In the genomic region with DNA sequence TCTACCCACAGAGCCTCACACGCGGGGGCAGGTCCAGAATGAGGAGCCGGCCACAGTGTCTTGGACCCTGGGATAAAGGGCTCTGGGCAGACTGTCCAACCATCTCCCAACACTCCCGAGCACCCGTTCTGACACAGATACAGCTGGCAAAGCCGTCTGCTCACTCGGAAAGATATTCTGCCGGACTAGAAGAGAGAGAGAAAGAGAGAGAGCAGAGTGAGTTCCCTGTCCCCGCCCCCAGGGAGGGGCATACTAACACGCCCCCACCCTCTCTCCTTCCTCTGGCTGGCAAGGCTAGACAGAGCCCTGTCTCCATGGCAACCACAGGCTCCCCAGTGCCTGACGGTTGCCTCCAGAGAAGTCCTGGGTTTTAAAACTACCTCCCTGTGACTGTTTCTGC, we compare ENCODE assay signal across 7 mouse cellular contexts. TPM values are rescaled to one million over a fixed set of nuclear protein-coding genes. Genes with fewer than 3 reads are reported as not detected.
DNase-seq lines count a peak whose midpoint lies in the region; ATAC-seq lines count a peak whose summit lies in the region.

No protein-coding gene starts in this region.

- H3K4me3 ChIP-seq in embryonic facial prominence, embryonic 10.5 days = peak overlapping the region; percentile 48
- peak overlapping the region; percentile 42 for H3K4me3 ChIP-seq in limb, embryonic 10.5 days
- peak overlapping the region; percentile 2; the same call in 1 of the 2 replicates for H3K4me3 ChIP-seq in midbrain, embryonic 11.5 days (ENCODE audit: low read depth, low read length)

- H3K27ac ChIP-seq in embryonic facial prominence, embryonic 10.5 days (replicated peaks) = peak overlapping the region; percentile 88
- H3K27ac ChIP-seq in limb, embryonic 10.5 days = peak overlapping the region; percentile 91
- H3K27ac ChIP-seq in midbrain, embryonic 11.5 days (ENCODE audit: low read depth, low read length) = peak overlapping the region; percentile 35; the same call in 1 of the 2 replicates

- no peaks in the 10 kb centered on the region for H3K36me3 ChIP-seq in embryonic facial prominence, embryonic 10.5 days (replicated peaks)
- H3K36me3 ChIP-seq in limb, embryonic 10.5 days = no peaks in the 10 kb centered on the region
- no peaks in the 10 kb centered on the region for H3K36me3 ChIP-seq in midbrain, embryonic 11.5 days (ENCODE audit: control insufficient read depth, insufficient read depth, low read length)

- DNase-seq in adrenal gland, adult 2 months = peak; percentile 89
- peak; percentile 89 for DNase-seq in embryonic facial prominence, embryonic 10.5 days (ENCODE audit: low spot score)
- peak; percentile 78 to 86 for DNase-seq in heart, adult 18-20 months
- DNase-seq in kidney, adult 18-20 months = peak; percentile 71
- peak; percentile 87 for DNase-seq in limb, embryonic 10.5 days (ENCODE audit: low spot score)
- peak; percentile 94 for DNase-seq in midbrain, embryonic 11.5 days (ENCODE audit: low spot score, missing footprints)
- peak; percentile 82 for DNase-seq in right cerebral cortex, postnatal 4 days

- peaks cover 49% of the 10 kb centered on the region for H3K27me3 ChIP-seq in embryonic facial prominence, embryonic 10.5 days (replicated peaks; ENCODE audit: low read depth, poor library complexity, severe bottlenecking)
- peaks cover 34% of the 10 kb centered on the region for H3K27me3 ChIP-seq in limb, embryonic 10.5 days (ENCODE audit: low read depth, poor library complexity, severe bottlenecking)
- peaks cover 15% of the 10 kb centered on the region for H3K27me3 ChIP-seq in midbrain, embryonic 11.5 days (ENCODE audit: control insufficient read depth, insufficient read depth, low read length)

- H3K9me3 ChIP-seq in embryonic facial prominence, embryonic 10.5 days = no peaks in the 10 kb centered on the region
- no peaks in the 10 kb centered on the region for H3K9me3 ChIP-seq in limb, embryonic 10.5 days (replicated peaks)
- H3K9me3 ChIP-seq in midbrain, embryonic 11.5 days (ENCODE audit: control insufficient read depth, low read length) = no peaks in the 10 kb centered on the region

- peak overlapping the region; percentile 37 for H3K9ac ChIP-seq in midbrain, embryonic 11.5 days (ENCODE audit: low read length)

- H3K4me2 ChIP-seq in midbrain, embryonic 11.5 days = peak overlapping the region; percentile 39

- H3K4me1 ChIP-seq in embryonic facial prominence, embryonic 10.5 days = peaks cover 67% of the 10 kb centered on the region
- peaks cover 66% of the 10 kb centered on the region for H3K4me1 ChIP-seq in limb, embryonic 10.5 days
- H3K4me1 ChIP-seq in midbrain, embryonic 11.5 days (ENCODE audit: control insufficient read depth, insufficient read depth, low read length) = peaks cover 30% of the 10 kb centered on the region

- whole genome bisulfite sequencing in embryonic facial prominence, embryonic 10.5 days = 8% methylated on average over 11 of the region's 11 CpGs
- WGBS in limb, embryonic 10.5 days = 8% methylated on average over 11 of the region's 11 CpGs
- WGBS in midbrain, embryonic 11.5 days = 6% methylated on average over 11 of the region's 11 CpGs

- peak; percentile 71 for ATAC-seq in midbrain, embryonic 11.5 days (ENCODE audit: low FRiP score)

RNA-seq across cellular contexts. Expression of gene 1700001O22Rik, which starts 7.1 kb away (rescaled TPM):
- 1 to 10 TPM; 1.8 to 5.0 TPM for total RNA-seq in adrenal gland, adult 2 months (2021)
- polyA plus RNA-seq in adrenal gland, adult 2 months (2012; rRNA removed) = 2.8 and 3.6 TPM in 2 replicates
- 2.4 and 3.1 TPM in 2 replicates for polyA plus RNA-seq in embryonic facial prominence, embryonic 10.5 days (2016; fragmentation: Nextera tagmentation; extraction: Ambion mirVana)
- under 1 TPM; 0.49 to 0.74 TPM for total RNA-seq in heart, adult 18-20 months (2021)
- polyA plus RNA-seq in limb, embryonic 10.5 days (2016; fragmentation: Nextera tagmentation; extraction: Ambion mirVana) = 2.1 and 4.0 TPM in 2 replicates
- polyA plus RNA-seq in midbrain, embryonic 11.5 days (2014; fragmentation: Nextera tagmentation; extraction: Ambion mirVana) = 1.5 and 2.5 TPM in 2 replicates

RNA-seq across cellular contexts. Expression of gene Ntmt1, which starts 11.2 kb away (rescaled TPM):
- 10 to 100 TPM; 33.5 to 45.4 TPM for total RNA-seq in adrenal gland, adult 2 months (2021)
- 69.9 and 77.1 TPM in 2 replicates for polyA plus RNA-seq in adrenal gland, adult 2 months (2012; rRNA removed)
- 134 and 135 TPM in 2 replicates for polyA plus RNA-seq in embryonic facial prominence, embryonic 10.5 days (2016; fragmentation: Nextera tagmentation; extraction: Ambion mirVana)
- total RNA-seq in heart, adult 18-20 months (2021) = 10 to 100 TPM; 22.6 to 29.2 TPM
- 138 and 141 TPM in 2 replicates for polyA plus RNA-seq in limb, embryonic 10.5 days (2016; fragmentation: Nextera tagmentation; extraction: Ambion mirVana)
- 98.7 and 107 TPM in 2 replicates for polyA plus RNA-seq in midbrain, embryonic 11.5 days (2014; fragmentation: Nextera tagmentation; extraction: Ambion mirVana)

RNA-seq across cellular contexts. Expression of gene Asb6, which starts 33.8 kb away (rescaled TPM):
- total RNA-seq in adrenal gland, adult 2 months (2021) = 10 to 100 TPM; 24.7 to 30.3 TPM
- 58.2 and 62.5 TPM in 2 replicates for polyA plus RNA-seq in adrenal gland, adult 2 months (2012; rRNA removed)
- 53.9 and 56.0 TPM in 2 replicates for polyA plus RNA-seq in embryonic facial prominence, embryonic 10.5 days (2016; fragmentation: Nextera tagmentation; extraction: Ambion mirVana)
- 1 to 10 TPM; 6.6 to 7.4 TPM for total RNA-seq in heart, adult 18-20 months (2021)
- 59.4 and 61.3 TPM in 2 replicates for polyA plus RNA-seq in limb, embryonic 10.5 days (2016; fragmentation: Nextera tagmentation; extraction: Ambion mirVana)
- polyA plus RNA-seq in midbrain, embryonic 11.5 days (2014; fragmentation: Nextera tagmentation; extraction: Ambion mirVana) = 23.0 and 31.0 TPM in 2 replicates

RNA-seq across cellular contexts. Expression of gene Prrx2, which starts 38.4 kb away (rescaled TPM):
- 1 to 10 TPM; 2.1 to 2.2 TPM for total RNA-seq in adrenal gland, adult 2 months (2021)
- 4.3 and 5.0 TPM in 2 replicates for polyA plus RNA-seq in adrenal gland, adult 2 months (2012; rRNA removed)
- 87.6 and 94.6 TPM in 2 replicates for polyA plus RNA-seq in embryonic facial prominence, embryonic 10.5 days (2016; fragmentation: Nextera tagmentation; extraction: Ambion mirVana)
- 1 to 10 TPM in 1 of 2 experiments, under 1 TPM in 1; 0.92 to 1.5 TPM for total RNA-seq in heart, adult 18-20 months (2021)
- 111 and 140 TPM in 2 replicates for polyA plus RNA-seq in limb, embryonic 10.5 days (2016; fragmentation: Nextera tagmentation; extraction: Ambion mirVana)
- 20.1 and 24.4 TPM in 2 replicates for polyA plus RNA-seq in midbrain, embryonic 11.5 days (2014; fragmentation: Nextera tagmentation; extraction: Ambion mirVana)

Comparison
In these comparisons a context has a peak if more than half of its experiments do, and no peak if none do; other contexts are left out.
1. Peak in every context shown above with its lines: DNase-seq, ATAC-seq, H3K4me3 ChIP-seq and H3K27ac ChIP-seq.
2. H3K27ac ChIP-seq: peak in every context shown above with its lines; median percentile 91 in limb, embryonic 10.5 days; 88 in embryonic facial prominence, embryonic 10.5 days; 35 in midbrain, embryonic 11.5 days.